Mouse (Mus musculus) E14TG2a.4 (cell line): ENCODE data around the gene Cntnap1.
"Not testable (repeated sequence)": the region's sequence is repeated elsewhere in the genome, so short reads cannot be mapped to it uniquely, and the experiment has no call there.

Experiments used
- H3K27me3 ChIP-seq: 2 replicates; pipeline ENCODE4 v1.6.1; 2014; ENCODE audit warnings: low read length, control low read depth; ENCODE audit not compliant: insufficient read depth
- H3K36me3 ChIP-seq: 2 replicates; pipeline ENCODE4 v1.6.1; 2014; ENCODE audit warnings: low read length, control low read depth; ENCODE audit not compliant: insufficient read depth
- H3K4me1 ChIP-seq: replicated peaks from 2 replicates; pipeline ENCODE4 v1.6.1; 2014; ENCODE audit warnings: low read depth, low read length, control low read depth
- H3K4me3 ChIP-seq: replicated peaks from 2 replicates; pipeline ENCODE4 v1.5.1; 2014; ENCODE audit warnings: mild to moderate bottlenecking, low read length
- H3K9me3 ChIP-seq: 2 replicates; pipeline ENCODE4 v1.6.1; 2014; ENCODE audit warnings: low read length, control low read depth
- CTCF ChIP-seq: conservative IDR thresholded peaks from 2 replicates; pipeline ENCODE4 v1.5.1; 2014; ENCODE audit warnings: low read length
- NANOG ChIP-seq: IDR thresholded peaks from 2 replicates; pipeline ENCODE4 v1.6.1; 2014; ENCODE audit warnings: borderline replicate concordance, low read length, mixed read lengths
- POU5F1 ChIP-seq: IDR thresholded peaks from 2 replicates; pipeline ENCODE4 v1.6.1; 2014; ENCODE audit warnings: low read length, borderline replicate concordance

Gene Cntnap1

GRCm38 (mm10) chr11:101170354-101170810 lies at the start of gene Cntnap1:
Gene Cntnap1 (plus strand): TSS chr11:101170523.
- H3K27me3 ChIP-seq: peaks cover 91% of the 10 kb centered on the region
- peaks cover 59% of the 10 kb centered on the region for H3K4me1 ChIP-seq
- TF ChIP-seq CTCF (no peak), NANOG (no peak), POU5F1 (no peak)
- H3K4me3 ChIP-seq: peak within 1 kb of the TSS; percentile 84
- H3K9me3 ChIP-seq: no peaks in the 10 kb centered on the region
- H3K36me3 ChIP-seq: peaks cover 15% of the 10 kb centered on the region

GRCm38 (mm10) chr11:101120545-101121188 lies 49.7 kb upstream of the Cntnap1 start:
- no peak for TF ChIP-seq CTCF
- TF ChIP-seq NANOG: no peak
- TF ChIP-seq POU5F1: no peak
- peaks cover 67% of the 10 kb centered on the region for H3K36me3 ChIP-seq
- no peaks in the 10 kb centered on the region for H3K9me3 ChIP-seq
- H3K27me3 ChIP-seq: no peaks in the 10 kb centered on the region
- H3K4me1 ChIP-seq: peaks cover 34% of the 10 kb centered on the region
- H3K4me3 ChIP-seq: peak overlapping the region; percentile 97

- H3K4me1 ChIP-seq: peaks cover 16% of the 10 kb centered on the region
- not testable (repeated sequence) for H3K9me3 ChIP-seq, H3K4me3 ChIP-seq, H3K27me3 ChIP-seq
- peaks cover 58% of the 10 kb centered on the region for H3K36me3 ChIP-seq
Measured at GRCm38 (mm10) chr11:101124494-101124893, 45.8 kb upstream of the Cntnap1 start.

- not testable (repeated sequence) for H3K9me3 ChIP-seq, H3K4me3 ChIP-seq, H3K27me3 ChIP-seq
- peaks cover 58% of the 10 kb centered on the region for H3K36me3 ChIP-seq
- H3K4me1 ChIP-seq: peaks cover 17% of the 10 kb centered on the region
Measured at GRCm38 (mm10) chr11:101125008-101125407, 45.3 kb upstream of the Cntnap1 start.

- TF ChIP-seq NANOG (no peak), CTCF (peak; percentile 34)
Measured at GRCm38 (mm10) chr11:101127075-101127474, 43.2 kb upstream of the Cntnap1 start.

GRCm38 (mm10) chr11:101128996-101129577 lies 41.2 kb upstream of the Cntnap1 start:
- no peaks in the 10 kb centered on the region for H3K9me3 ChIP-seq
- no peak for TF ChIP-seq NANOG
- TF ChIP-seq POU5F1: no peak
- no peak for TF ChIP-seq CTCF

More at GRCm38 (mm10) chr11:101127075-101127474, 43.2 kb upstream of the Cntnap1 start:
- Histone ChIP-seq H3K36me3 (peaks cover 48% of the 10 kb centered on the region), H3K4me1 (peaks cover 18% of the 10 kb centered on the region), H3K9me3 (no peaks in the 10 kb centered on the region), H3K27me3 (peaks cover 6% of the 10 kb centered on the region; the same call in 1 of the 2 replicates), H3K4me3 (no peak overlapping the region)

GRCm38 (mm10) chr11:101130056-101130756 lies 40.1 kb upstream of the Cntnap1 start:
- Histone ChIP-seq H3K4me3 (no peak overlapping the region), H3K9me3 (no peaks in the 10 kb centered on the region), H3K27me3 (peaks cover 6% of the 10 kb centered on the region; the same call in 1 of the 2 replicates), H3K36me3 (peaks cover 16% of the 10 kb centered on the region), H3K4me1 (peaks cover 20% of the 10 kb centered on the region)
- TF ChIP-seq POU5F1: no peak
- TF ChIP-seq CTCF: no peak
- TF ChIP-seq NANOG: no peak

More at GRCm38 (mm10) chr11:101128996-101129577, 41.2 kb upstream of the Cntnap1 start:
- Histone ChIP-seq H3K36me3 (peaks cover 28% of the 10 kb centered on the region), H3K4me1 (peaks cover 18% of the 10 kb centered on the region), H3K27me3 (peaks cover 6% of the 10 kb centered on the region; the same call in 1 of the 2 replicates), H3K4me3 (no peak overlapping the region)

GRCm38 (mm10) chr11:101131187-101131586 lies 39.1 kb upstream of the Cntnap1 start:
- Histone ChIP-seq H3K4me3 (no peak overlapping the region), H3K36me3 (peaks cover 7% of the 10 kb centered on the region), H3K27me3 (peaks cover 6% of the 10 kb centered on the region; the same call in 1 of the 2 replicates), H3K4me1 (peaks cover 20% of the 10 kb centered on the region), H3K9me3 (no peaks in the 10 kb centered on the region)
- TF ChIP-seq NANOG (no peak), POU5F1 (no peak), CTCF (no peak)

GRCm38 (mm10) chr11:101131701-101132100 lies 38.6 kb upstream of the Cntnap1 start:
- no peak overlapping the region for H3K4me3 ChIP-seq
- peaks cover 20% of the 10 kb centered on the region for H3K4me1 ChIP-seq
- H3K27me3 ChIP-seq: peaks cover 6% of the 10 kb centered on the region; the same call in 1 of the 2 replicates
- TF ChIP-seq NANOG (no peak), CTCF (peak; percentile 96)
- no peaks in the 10 kb centered on the region for H3K9me3 ChIP-seq
- peaks cover 1% of the 10 kb centered on the region for H3K36me3 ChIP-seq
